Mouse (Mus musculus) erythroblast, embryonic 14.5 days (primary cell): ENCODE data around the gene Ppp1r14c.

Source experiments
- GATA1 ChIP-seq: IDR thresholded peaks from 2 replicates; pipeline ENCODE4 v1.6.1; 2012; ENCODE audit warnings: low read length, inconsistent platforms, mixed read lengths
- TAL1 ChIP-seq: IDR thresholded peaks from 3 replicates; pipeline ENCODE4 v1.6.1; 2012; ENCODE audit warnings: low read length, inconsistent platforms, mixed read lengths

DNA sequence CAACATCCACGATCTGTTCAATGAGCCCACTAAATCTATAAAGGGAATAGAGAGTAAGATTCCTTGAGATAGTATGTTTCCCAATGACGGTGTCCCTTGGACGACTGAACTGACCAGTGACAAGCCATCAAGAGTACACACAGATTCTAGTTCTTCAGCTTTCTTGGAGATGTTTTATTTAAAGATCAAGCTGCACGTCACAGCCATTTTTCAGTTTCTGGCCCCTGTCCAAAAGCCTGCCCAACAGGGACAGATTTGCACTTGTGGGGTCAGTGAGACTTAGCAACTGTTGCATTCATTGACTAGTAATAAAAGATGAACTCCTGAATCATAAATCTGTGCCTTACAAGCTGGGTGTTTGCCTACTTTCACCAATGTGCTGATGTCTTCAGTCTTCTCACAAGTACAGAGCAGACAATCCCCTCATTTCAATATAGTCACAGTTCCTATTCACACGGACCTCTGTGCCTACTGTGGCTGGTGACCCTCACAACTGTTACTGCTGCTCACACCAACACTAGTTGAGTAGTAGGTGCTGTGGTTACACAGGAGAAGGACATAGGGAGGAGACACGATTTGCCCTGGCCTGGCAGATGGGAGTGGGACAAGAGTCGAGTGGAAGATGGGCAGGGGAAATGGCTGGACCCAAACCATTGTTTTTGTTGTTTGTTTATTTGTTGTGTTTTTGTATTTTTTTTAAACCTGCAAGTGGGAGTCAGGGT lies 37.7 kb downstream of the Ppp1r14c start:
- TF ChIP-seq GATA1 (no peak), TAL1 (no peak)
